Mouse (Mus musculus) embryonic stem cell, embryonic (primary cell): ENCODE results near the gene Faf1.

Source experiments
- CTCF ChIA-PET, 4 experiments: fragments of 300-600 bp in 2 of 4; fragments of 350-600 bp in 2 of 4; sonication (Branson Sonifier 250); formaldehyde crosslinking; loops; one replicate each; lab custom pipeline; 2022; ENCODE audit warnings: inconsistent platforms in 2 of 4; lab: Charles Lee
- POLR2A ChIA-PET, 4 experiments: fragments of 300-600 bp in 2 of 4; fragments of 350-600 bp in 2 of 4; sonication (Branson Sonifier 250); formaldehyde crosslinking; loops; one replicate each; lab custom pipeline; 2022; ENCODE audit warnings: antibody characterized with exemption in 4 of 4, inconsistent platforms in 1 of 4; lab: Charles Lee

The Faf1 gene

GRCm38 (mm10) chr4:109979461-109980320 is 303.3 kb downstream of the Faf1 start:
- POLR2A ChIA-PET: interaction anchor here in 1 of 4 experiments (0.7 to 1.6 kb wide), 6 partner anchors 10 to 314 kb away, joined by 3 to 4 read pairs (median 3); no protein-coding TSS in a partner anchor
- CTCF ChIA-PET: interaction anchor here in 2 of 4 experiments (0.7 to 1.1 kb wide), 3 partner anchors 40 to 548 kb away, joined by 3 to 4 read pairs (median 3); no protein-coding TSS in a partner anchor

GRCm38 (mm10) chr4:109980321-109981082 is 304.1 kb downstream of the Faf1 start:
- POLR2A ChIA-PET: interaction anchor here in 2 of 4 experiments (0.6 to 1.2 kb wide), 5 partner anchors 11 to 498 kb away, joined by 3 to 4 read pairs (median 3); no protein-coding TSS in a partner anchor
- CTCF ChIA-PET: interaction anchor here in 1 of 4 experiments (1.1 kb wide), 2 partner anchors 39 to 42 kb away, joined by 3 to 4 read pairs; no protein-coding TSS in a partner anchor

GRCm38 (mm10) chr4:109981083-109981870 is 304.9 kb downstream of the Faf1 start:
- POLR2A ChIA-PET: interaction anchor here in 2 of 4 experiments (0.6 to 1.0 kb wide), 2 partner anchors 39 to 499 kb away, joined by 3 read pairs; no protein-coding TSS in a partner anchor
- CTCF ChIA-PET: interaction anchor here in 2 of 4 experiments (0.6 to 1.1 kb wide), 2 partner anchors 39 to 310 kb away, joined by 4 read pairs; no protein-coding TSS in a partner anchor

- CTCF ChIA-PET: interaction anchor here in 1 of 4 experiments (0.6 kb wide), 1 partner anchor 309 kb away, joined by 4 read pairs; no protein-coding TSS in a partner anchor
- POLR2A ChIA-PET: no interaction called here
These were observed 305.7 kb downstream of the Faf1 start for GRCm38 (mm10) chr4:109981871-109982680.

GRCm38 (mm10) chr4:109982681-109983265 is 306.4 kb downstream of the Faf1 start:
- POLR2A ChIA-PET: interaction anchor here in 1 of 4 experiments (2.3 kb wide), 1 partner anchor 8 kb away, joined by 7 read pairs; no protein-coding TSS in a partner anchor
- CTCF ChIA-PET: no interaction called here

- CTCF ChIA-PET: interaction anchor here in 1 of 4 experiments (1.0 to 1.1 kb wide), 3 partner anchors 36 to 551 kb away, joined by 3 read pairs; no protein-coding TSS in a partner anchor
- POLR2A ChIA-PET: interaction anchor here in 2 of 4 experiments (0.8 to 2.3 kb wide), 4 partner anchors 9 to 507 kb away, joined by 3 to 7 read pairs (median 3); no protein-coding TSS in a partner anchor
These were observed 307.1 kb downstream of the Faf1 start for GRCm38 (mm10) chr4:109983281-109984001.

GRCm38 (mm10) chr4:109984011-109984411 is 307.6 kb downstream of the Faf1 start:
- ChIA-PET CTCF (interaction anchor here in 1 of 4 experiments (1.0 to 1.1 kb wide), 3 partner anchors 36 to 552 kb away, joined by 3 read pairs; no protein-coding TSS in a partner anchor), POLR2A (interaction anchor here in 2 of 4 experiments (0.8 to 2.3 kb wide), 6 partner anchors 8 to 508 kb away, joined by 3 to 7 read pairs (median 3); no protein-coding TSS in a partner anchor)

- POLR2A ChIA-PET: interaction anchor here in 2 of 4 experiments (1.0 to 2.3 kb wide), 4 partner anchors 9 to 327 kb away, joined by 3 to 7 read pairs (median 4); no protein-coding TSS in a partner anchor
- CTCF ChIA-PET: interaction anchor here in 1 of 4 experiments (1.1 kb wide), 1 partner anchor 38 kb away, joined by 3 read pairs; no protein-coding TSS in a partner anchor
These were observed 308.4 kb downstream of the Faf1 start for GRCm38 (mm10) chr4:109984496-109985423.

GRCm38 (mm10) chr4:109985424-109986172 is 309.2 kb downstream of the Faf1 start:
- ChIA-PET POLR2A (interaction anchor here in 2 of 4 experiments (1.0 to 1.4 kb wide), 2 partner anchors 10 kb away, joined by 3 to 4 read pairs; no protein-coding TSS in a partner anchor), CTCF (interaction anchor here in 1 of 4 experiments (0.8 kb wide), 1 partner anchor 351 kb away, joined by 6 read pairs; no protein-coding TSS in a partner anchor)

GRCm38 (mm10) chr4:109986301-109986700 is 309.9 kb downstream of the Faf1 start:
- ChIA-PET POLR2A (interaction anchor here in 1 of 4 experiments (1.0 kb wide), 1 partner anchor 11 kb away, joined by 3 read pairs; no protein-coding TSS in a partner anchor), CTCF (interaction anchor here in 1 of 4 experiments (0.8 kb wide), 1 partner anchor 352 kb away, joined by 6 read pairs; no protein-coding TSS in a partner anchor)

- ChIA-PET POLR2A (no interaction called here), CTCF (interaction anchor here in 1 of 4 experiments (1.0 kb wide), 1 partner anchor 32 kb away, joined by 3 read pairs; no protein-coding TSS in a partner anchor)
These were observed 310.5 kb downstream of the Faf1 start for GRCm38 (mm10) chr4:109986748-109987355.

GRCm38 (mm10) chr4:109987560-109988362 is 311.4 kb downstream of the Faf1 start:
- ChIA-PET CTCF (interaction anchor here in 2 of 4 experiments (1.0 to 1.7 kb wide), 2 partner anchors 31 to 35 kb away, joined by 3 to 5 read pairs; no protein-coding TSS in a partner anchor), POLR2A (interaction anchor here in 1 of 4 experiments (0.6 kb wide), 1 partner anchor 11 kb away, joined by 3 read pairs; no protein-coding TSS in a partner anchor)
